Comparison of ENCODE assay signal across 17 mouse cellular contexts in the genomic region with DNA sequence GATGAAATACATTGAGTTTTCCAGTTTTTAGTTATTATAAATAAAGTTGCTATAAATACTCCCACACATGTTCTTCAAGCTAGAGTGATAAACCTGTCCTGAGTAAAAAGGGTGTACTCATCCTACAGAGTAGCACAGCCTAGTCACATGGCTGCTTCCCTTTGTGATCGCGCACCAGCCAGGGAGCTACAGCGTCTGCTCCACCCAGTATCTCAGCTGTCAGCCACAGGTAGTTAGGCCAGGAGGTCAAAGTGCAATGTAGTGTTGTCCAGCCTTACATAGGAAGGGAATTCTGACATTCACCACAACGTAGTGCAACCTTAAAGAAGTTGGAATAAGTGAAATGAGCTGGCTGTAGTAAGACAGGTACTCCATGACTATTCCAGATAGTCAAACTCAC. TPM values are rescaled to one million over a fixed set of nuclear protein-coding genes. Genes with fewer than 3 reads are reported as not detected.
A peak's percentile ranks its signal among the peaks of the same experiment; 100 is the strongest.
DNase-seq lines count a peak whose midpoint lies in the region; ATAC-seq and TF ChIP-seq lines count a peak whose summit lies in the region.
"Had no signal": no experiment of that assay in that cellular context is flagged by ENCODE, and none has a peak within 500 bp of the region (broad histone marks: within the 10 kb centered on the region; RNA-seq: fewer than 3 reads in every experiment).

No protein-coding gene starts in this region.

- no peak overlapping the region for H3K4me3 ChIP-seq in hindbrain, embryonic 16.5 days (ENCODE audit: low read length)
- no peak overlapping the region for H3K4me3 ChIP-seq in hindbrain, embryonic 12.5 days
- H3K4me3 ChIP-seq in liver, embryonic 13.5 days (replicated peaks): no peak overlapping the region
- H3K4me3 ChIP-seq in liver, embryonic 12.5 days: no peak overlapping the region
- no peak overlapping the region for H3K4me3 ChIP-seq in intestine, postnatal 0 days (ENCODE audit: low read depth, low read length)
- H3K4me3 ChIP-seq: embryonic facial prominence, embryonic 15.5 days; erythroblast, embryonic 14.5 days; forebrain, embryonic 15.5 days; heart, embryonic 12.5 days had no signal

- no peaks in the 10 kb centered on the region for H3K9me3 ChIP-seq in hindbrain, embryonic 16.5 days (ENCODE audit: control insufficient read depth, low read length)
- H3K9me3 ChIP-seq in hindbrain, embryonic 12.5 days (replicated peaks): no peaks in the 10 kb centered on the region
- H3K9me3 ChIP-seq in liver, embryonic 13.5 days (replicated peaks): no peaks in the 10 kb centered on the region
- H3K9me3 ChIP-seq in liver, embryonic 12.5 days (replicated peaks): no peaks in the 10 kb centered on the region
- no peaks in the 10 kb centered on the region for H3K9me3 ChIP-seq in intestine, postnatal 0 days (ENCODE audit: control insufficient read depth)
- H3K9me3 ChIP-seq: embryonic facial prominence, embryonic 15.5 days; forebrain, embryonic 15.5 days; heart, embryonic 12.5 days had no signal

- no peak overlapping the region for H3K9ac ChIP-seq in hindbrain, embryonic 16.5 days (ENCODE audit: low read depth, low read length)
- no peak overlapping the region for H3K9ac ChIP-seq in hindbrain, embryonic 12.5 days
- H3K9ac ChIP-seq in liver, embryonic 13.5 days: no peak overlapping the region
- H3K9ac ChIP-seq in liver, embryonic 12.5 days: no peak overlapping the region
- H3K9ac ChIP-seq in intestine, postnatal 0 days (ENCODE audit: low read depth, low read length): no peak overlapping the region
- H3K9ac ChIP-seq: embryonic facial prominence, embryonic 15.5 days; forebrain, embryonic 15.5 days; heart, embryonic 12.5 days had no signal

- H3K4me1 ChIP-seq in hindbrain, embryonic 16.5 days (ENCODE audit: control insufficient read depth, insufficient read depth, low read depth, low read length): no peaks in the 10 kb centered on the region
- no peaks in the 10 kb centered on the region for H3K4me1 ChIP-seq in hindbrain, embryonic 12.5 days
- H3K4me1 ChIP-seq in liver, embryonic 13.5 days (replicated peaks): 0 out of 2 replicates have a peak, but pooled peaks cover 3% of the 10 kb centered on the region
- H3K4me1 ChIP-seq in liver, embryonic 12.5 days: no peaks in the 10 kb centered on the region
- no peaks in the 10 kb centered on the region for H3K4me1 ChIP-seq in intestine, postnatal 0 days (replicated peaks; ENCODE audit: control insufficient read depth, insufficient read depth, low read length)
- H3K4me1 ChIP-seq: embryonic facial prominence, embryonic 15.5 days; forebrain, embryonic 15.5 days; heart, embryonic 12.5 days had no signal

- peak; percentile 18; the same call in 1 of the 2 replicates for ATAC-seq in hindbrain, embryonic 16.5 days
- ATAC-seq in hindbrain, embryonic 12.5 days (ENCODE audit: low FRiP score): no peak
- ATAC-seq in liver, embryonic 13.5 days (ENCODE audit: low read depth): peak; percentile 59; the same call in 1 of the 2 replicates
- no peak for ATAC-seq in liver, embryonic 12.5 days
- peak; percentile 76 for ATAC-seq in intestine, postnatal 0 days
- ATAC-seq: forebrain, embryonic 15.5 days had no signal

- no peak for TF ChIP-seq CTCF in intestine, postnatal 0 days (IDR thresholded peaks at IDR 0.05; ENCODE audit: low read depth)

- no peak overlapping the region for H3K4me2 ChIP-seq in hindbrain, embryonic 16.5 days (ENCODE audit: low read length)
- no peak overlapping the region for H3K4me2 ChIP-seq in hindbrain, embryonic 12.5 days (replicated peaks)
- no peak overlapping the region for H3K4me2 ChIP-seq in liver, embryonic 13.5 days
- H3K4me2 ChIP-seq in liver, embryonic 12.5 days: no peak overlapping the region
- H3K4me2 ChIP-seq in intestine, postnatal 0 days (replicated peaks; ENCODE audit: low read depth): no peak overlapping the region
- H3K4me2 ChIP-seq: embryonic facial prominence, embryonic 15.5 days; forebrain, embryonic 15.5 days; heart, embryonic 12.5 days had no signal

- no peak overlapping the region for H3K27ac ChIP-seq in hindbrain, embryonic 16.5 days (ENCODE audit: low read depth, low read length)
- H3K27ac ChIP-seq in hindbrain, embryonic 12.5 days: no peak overlapping the region
- H3K27ac ChIP-seq in liver, embryonic 13.5 days: no peak overlapping the region
- no peak overlapping the region for H3K27ac ChIP-seq in liver, embryonic 12.5 days
- no peak overlapping the region for H3K27ac ChIP-seq in intestine, postnatal 0 days (ENCODE audit: low read depth, low read length)
- H3K27ac ChIP-seq: embryonic facial prominence, embryonic 15.5 days; forebrain, embryonic 15.5 days had no signal

- H3K36me3 ChIP-seq in hindbrain, embryonic 16.5 days (ENCODE audit: control insufficient read depth, insufficient read depth, low read length): no peaks in the 10 kb centered on the region
- H3K36me3 ChIP-seq in hindbrain, embryonic 12.5 days: 0 out of 2 replicates have a peak, but pooled peaks cover 1% of the 10 kb centered on the region
- H3K36me3 ChIP-seq in liver, embryonic 13.5 days: peaks cover 26% of the 10 kb centered on the region
- H3K36me3 ChIP-seq in liver, embryonic 12.5 days: peaks cover 38% of the 10 kb centered on the region
- peaks cover 3% of the 10 kb centered on the region; the same call in 1 of the 2 replicates for H3K36me3 ChIP-seq in intestine, postnatal 0 days (ENCODE audit: control insufficient read depth, insufficient read depth)
- H3K36me3 ChIP-seq: forebrain, embryonic 15.5 days had no signal

- WGBS in hindbrain, embryonic 16.5 days: 84% methylated on average over 4 of the region's 4 CpGs
- WGBS in hindbrain, embryonic 12.5 days: 84% methylated on average over 4 of the region's 4 CpGs
- WGBS in liver, embryonic 13.5 days (ENCODE audit: insufficient replicate concordance): 71% methylated on average over 4 of the region's 4 CpGs
- 74% methylated on average over 4 of the region's 4 CpGs for WGBS in liver, embryonic 12.5 days (ENCODE audit: insufficient replicate concordance)
- WGBS in intestine, postnatal 0 days: 44% methylated on average over 4 of the region's 4 CpGs

- H3K27me3 ChIP-seq in hindbrain, embryonic 16.5 days (replicated peaks; ENCODE audit: control insufficient read depth, insufficient read depth, low read length): no peaks in the 10 kb centered on the region
- no peaks in the 10 kb centered on the region for H3K27me3 ChIP-seq in hindbrain, embryonic 12.5 days
- H3K27me3 ChIP-seq in liver, embryonic 13.5 days: no peaks in the 10 kb centered on the region
- no peaks in the 10 kb centered on the region for H3K27me3 ChIP-seq in liver, embryonic 12.5 days (replicated peaks)
- no peaks in the 10 kb centered on the region for H3K27me3 ChIP-seq in intestine, postnatal 0 days (replicated peaks; ENCODE audit: control insufficient read depth, insufficient read depth, low read length)
- H3K27me3 ChIP-seq: embryonic facial prominence, embryonic 15.5 days; forebrain, embryonic 15.5 days; heart, embryonic 12.5 days had no signal

- DNase-seq in liver, embryonic 13.5 days: no peak
- no peak for DNase-seq in right cerebral cortex, postnatal 10 days (ENCODE audit: low spot score in 2 of 2)
- no peak for DNase-seq in right cerebral cortex, postnatal 14 days
- DNase-seq: adrenal gland, postnatal 10 days; cerebellum, adult 11 months; cerebellum, adult 8-10 months; cerebellum, postnatal 14 days; embryo, embryonic 11 days; gastrocnemius, postnatal 14 days had no signal

RNA-seq across cellular contexts. Expression of a gene that starts 17.1 kb away (rescaled TPM):
- 8.3 and 9.3 TPM in 2 replicates for polyA plus RNA-seq in hindbrain, embryonic 16.5 days (2015; fragmentation: Nextera tagmentation; extraction: Ambion mirVana)
- polyA plus RNA-seq in hindbrain, embryonic 12.5 days (2016; fragmentation: Nextera tagmentation; extraction: Ambion mirVana): 13.2 and 13.6 TPM in 2 replicates
- 4.6 and 5.1 TPM in 2 replicates for polyA plus RNA-seq in liver, embryonic 13.5 days (2015; fragmentation: Nextera tagmentation; extraction: Ambion mirVana)
- 7.6 and 8.5 TPM in 2 replicates for polyA plus RNA-seq in liver, embryonic 12.5 days (2016; fragmentation: Nextera tagmentation; extraction: Ambion mirVana)
- 3.7 and 3.8 TPM in 2 replicates for polyA plus RNA-seq in intestine, postnatal 0 days (2015; fragmentation: Nextera tagmentation; extraction: Ambion mirVana)

RNA-seq across cellular contexts. Expression of a gene that starts 32.3 kb away (rescaled TPM):
- 8.6 and 9.6 TPM in 2 replicates for polyA plus RNA-seq in hindbrain, embryonic 16.5 days (2015; fragmentation: Nextera tagmentation; extraction: Ambion mirVana)
- polyA plus RNA-seq in hindbrain, embryonic 12.5 days (2016; fragmentation: Nextera tagmentation; extraction: Ambion mirVana): 1.2 and 1.5 TPM in 2 replicates
- polyA plus RNA-seq in liver, embryonic 13.5 days (2015; fragmentation: Nextera tagmentation; extraction: Ambion mirVana): 0.38 TPM in 2 replicates
- 0.66 and 0.81 TPM in 2 replicates for polyA plus RNA-seq in liver, embryonic 12.5 days (2016; fragmentation: Nextera tagmentation; extraction: Ambion mirVana)
- polyA plus RNA-seq in intestine, postnatal 0 days (2015; fragmentation: Nextera tagmentation; extraction: Ambion mirVana): 0.57 and 0.84 TPM in 2 replicates
- polyA plus RNA-seq: erythroblast, embryonic 14.5 days had no signal

Comparison
In these comparisons a context has a peak if more than half of its experiments do, and no peak if none do; other contexts are left out.
1. ATAC-seq: peak in hindbrain, embryonic 16.5 days (single experiment), liver, embryonic 13.5 days (single experiment) and intestine, postnatal 0 days (single experiment); none in hindbrain, embryonic 12.5 days (single experiment) and liver, embryonic 12.5 days (single experiment).